Mouse (Mus musculus): ENCODE results near the gene Slc25a39.

GRCm38 (mm10) chr11:102436471-102436790 lies 28.7 kb upstream of the Slc25a39 start:
- TF ChIP-seq POLR2A (IDR thresholded peaks at IDR 0.05; ENCODE audit: low read depth, low read length) (no peak), CTCF (conservative IDR thresholded peaks at IDR 0.05; ENCODE audit: insufficient read depth, insufficient read length, low read depth, low read length) (no peak)

All from kidney, adult 2 months (tissue).